Mouse (Mus musculus) midbrain, embryonic 12.5 days (tissue): ENCODE data around the gene Rnf6. TPM values are rescaled to one million over a fixed set of nuclear protein-coding genes. Genes with fewer than 3 reads are reported as not detected.

Experiments used
- ATAC-seq: fragments of 200-750 bp; cut with Nextera tagmentation; 2 replicates; pipeline ENCODE4 v1.8.0; 2017; ENCODE audit warnings: low read depth, moderate TSS enrichment, moderate library complexity; ENCODE audit not compliant: low FRiP score
- H3K27ac ChIP-seq: fragments of 300-500 bp; sonication (generic); replicated peaks from 2 replicates; pipeline ENCODE4 v1.5.1; 2016; ENCODE audit warnings: mild to moderate bottlenecking
- H3K27me3 ChIP-seq: fragments of 300-500 bp; sonication (generic); 2 replicates; pipeline ENCODE4 v1.6.1; 2016; ENCODE audit warnings: mild to moderate bottlenecking
- H3K36me3 ChIP-seq: fragments of 300-500 bp; sonication (generic); 2 replicates; pipeline ENCODE4 v1.6.1; 2016
- H3K4me1 ChIP-seq: fragments of 300-500 bp; sonication (generic); 2 replicates; pipeline ENCODE4 v1.6.1; 2016
- H3K4me2 ChIP-seq: fragments of 300-500 bp; sonication (generic); replicated peaks from 2 replicates; pipeline ENCODE4 v1.6.1; 2016; ENCODE audit warnings: mild to moderate bottlenecking, moderate library complexity
- H3K4me3 ChIP-seq: fragments of 300-500 bp; sonication (generic); 2 replicates; pipeline ENCODE4 v1.5.1; 2016; ENCODE audit warnings: mild to moderate bottlenecking
- H3K9ac ChIP-seq: fragments of 300-500 bp; sonication (generic); replicated peaks from 2 replicates; pipeline ENCODE4 v1.6.1; 2016; ENCODE audit warnings: mild to moderate bottlenecking, moderate library complexity
- H3K9me3 ChIP-seq: fragments of 300-500 bp; sonication (generic); 2 replicates; pipeline ENCODE4 v1.6.1; 2016; ENCODE audit warnings: mild to moderate bottlenecking
- WGBS: fragments of 180-500 bp; shearing (Covaris S2); methylation state at CpG from one replicate; pipeline ENCODE4 v1.1.7; 2016; 5-methylcytosine and 5-hydroxymethylcytosine counted together
- polyA plus RNA-seq: library from polyadenylated mRNA; unstranded; fragments of >200 nt; fragmentation: Nextera tagmentation; extraction: Ambion mirVana; gene quantifications from 2 replicates; pipeline ENCODE4 v1.2.1, GENCODE M21; 2016

The Rnf6 gene
- polyA plus RNA-seq, 1 experiment from 2014 or later, result 25.5 TPM

DNA sequence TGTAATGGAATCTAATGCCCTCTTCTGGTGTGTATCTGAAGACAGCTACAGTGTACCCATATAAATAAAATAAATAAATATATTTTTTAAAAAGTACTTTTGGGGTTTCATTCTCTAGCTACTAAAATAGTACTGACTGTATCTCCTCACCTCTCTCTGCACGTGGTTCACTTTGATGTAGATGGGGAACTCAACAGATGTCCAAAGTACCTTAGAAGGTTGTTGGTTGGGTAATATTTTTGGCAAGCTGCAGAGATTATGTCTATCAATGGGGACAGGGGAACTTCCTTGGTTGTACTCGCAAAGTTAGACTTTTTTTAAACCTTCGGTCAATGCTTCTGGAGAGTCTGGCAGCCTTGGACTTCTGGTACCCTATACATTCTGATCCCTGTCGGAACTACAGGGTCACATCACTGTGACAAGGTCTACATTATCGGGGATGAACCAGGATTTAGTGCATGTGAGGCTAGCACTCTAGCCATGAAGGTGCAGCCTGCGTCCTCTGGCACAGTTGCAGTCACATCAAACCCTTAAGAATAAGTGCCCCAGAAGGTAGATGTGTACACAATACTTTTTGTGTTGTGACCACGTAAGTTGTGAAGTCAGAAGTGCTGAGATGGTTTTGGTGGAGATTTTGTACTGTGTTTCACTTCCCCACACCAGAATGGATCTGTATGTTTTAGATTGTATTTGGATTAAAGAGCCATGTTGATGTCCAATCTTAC is 24.5 kb upstream of the Rnf6 start:
- no peak overlapping the region for H3K4me2 ChIP-seq
- ATAC-seq, result no peak
- no peak overlapping the region for H3K27ac ChIP-seq
- no peak overlapping the region for H3K4me3 ChIP-seq
- H3K9ac ChIP-seq, result no peak overlapping the region
- peaks cover 6% of the 10 kb centered on the region for H3K36me3 ChIP-seq
- H3K27me3 ChIP-seq, result no peaks in the 10 kb centered on the region
- 94% methylated on average over 7 of the region's 7 CpGs for WGBS
- no peaks in the 10 kb centered on the region for H3K4me1 ChIP-seq
- H3K9me3 ChIP-seq, result no peaks in the 10 kb centered on the region

DNA sequence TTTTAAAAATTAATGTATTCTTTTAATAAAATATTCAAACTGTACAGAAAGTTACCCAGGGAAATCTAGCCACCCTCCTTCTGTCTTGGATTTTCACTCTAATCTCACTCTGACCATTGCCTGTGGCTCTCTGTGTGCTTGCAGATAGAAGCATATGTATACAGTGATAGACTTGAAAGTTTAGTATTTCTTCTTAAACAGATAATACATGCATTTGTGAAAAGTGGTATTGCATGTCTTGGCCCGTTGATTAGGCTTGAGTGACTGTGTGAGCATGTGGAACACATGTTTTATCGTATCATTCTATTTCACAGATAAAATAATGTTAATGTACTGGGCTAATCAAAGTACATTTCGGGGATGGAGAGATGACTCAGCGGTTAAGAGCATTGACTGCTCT is 23.8 kb upstream of the Rnf6 start:
- Histone ChIP-seq H3K9ac (no peak overlapping the region), H3K4me3 (no peak overlapping the region), H3K36me3 (peaks cover 6% of the 10 kb centered on the region), H3K4me1 (no peaks in the 10 kb centered on the region), H3K27ac (no peak overlapping the region), H3K9me3 (no peaks in the 10 kb centered on the region), H3K27me3 (no peaks in the 10 kb centered on the region), H3K4me2 (no peak overlapping the region)
- 97% methylated on average over 4 of the region's 4 CpGs for WGBS
- no peak for ATAC-seq

DNA sequence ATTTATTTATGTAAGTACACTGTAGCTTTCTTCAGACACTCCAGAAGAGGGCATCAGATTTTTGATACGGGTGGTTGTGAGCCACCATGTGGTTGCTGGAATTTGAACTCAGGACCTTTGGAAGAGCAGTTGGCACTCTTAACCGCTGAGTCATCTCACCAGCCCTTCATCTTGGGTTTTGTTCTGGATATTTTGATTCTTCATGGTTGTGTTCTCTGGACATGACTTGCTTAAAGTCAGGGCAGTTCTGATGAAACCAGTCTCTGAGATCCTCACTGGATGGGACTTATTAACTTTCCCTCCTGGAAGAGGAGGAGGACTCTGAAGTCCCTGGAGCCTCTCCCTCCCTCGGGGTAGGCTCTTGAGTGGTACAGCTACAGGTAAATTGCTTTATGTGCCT is 19.8 kb upstream of the Rnf6 start:
- no peak for ATAC-seq
- WGBS, result 92% methylated on average over 3 of the region's 3 CpGs
- H3K9ac ChIP-seq, result no peak overlapping the region
- no peak overlapping the region for H3K4me3 ChIP-seq
- H3K36me3 ChIP-seq, result no peaks in the 10 kb centered on the region; the same call in 1 of the 2 replicates
- no peaks in the 10 kb centered on the region for H3K27me3 ChIP-seq
- H3K27ac ChIP-seq, result no peak overlapping the region
- no peaks in the 10 kb centered on the region for H3K9me3 ChIP-seq
- H3K4me2 ChIP-seq, result no peak overlapping the region
- peaks cover 2% of the 10 kb centered on the region; the same call in 1 of the 2 replicates for H3K4me1 ChIP-seq

DNA sequence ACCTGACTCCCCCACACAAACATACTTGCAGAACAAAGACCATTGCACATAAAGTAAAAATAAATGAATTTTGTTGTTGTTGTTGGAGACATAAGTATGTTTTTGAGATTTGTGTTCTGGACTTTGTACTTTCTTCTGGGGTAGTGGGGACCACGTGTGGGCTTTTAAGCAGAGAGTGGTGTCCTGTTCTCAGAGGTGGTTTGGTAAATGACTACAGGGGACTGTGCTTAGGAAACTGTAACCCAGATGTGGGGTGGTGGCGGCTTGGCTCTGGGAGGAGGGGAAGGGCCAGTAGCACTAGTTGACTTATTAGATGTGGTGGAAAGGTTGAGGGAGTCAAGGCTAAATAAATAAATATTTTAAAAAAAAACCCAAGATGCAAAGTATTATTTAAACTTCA is 19.4 kb upstream of the Rnf6 start:
- no peak for ATAC-seq
- 96% methylated on average over 2 of the region's 2 CpGs for WGBS
- peaks cover 6% of the 10 kb centered on the region; the same call in 1 of the 2 replicates for H3K4me1 ChIP-seq
- H3K4me3 ChIP-seq, result no peak overlapping the region
- no peaks in the 10 kb centered on the region for H3K9me3 ChIP-seq
- H3K36me3 ChIP-seq, result no peaks in the 10 kb centered on the region; the same call in 1 of the 2 replicates
- no peaks in the 10 kb centered on the region for H3K27me3 ChIP-seq
- no peak overlapping the region for H3K9ac ChIP-seq
- H3K4me2 ChIP-seq, result no peak overlapping the region
- no peak overlapping the region for H3K27ac ChIP-seq

DNA sequence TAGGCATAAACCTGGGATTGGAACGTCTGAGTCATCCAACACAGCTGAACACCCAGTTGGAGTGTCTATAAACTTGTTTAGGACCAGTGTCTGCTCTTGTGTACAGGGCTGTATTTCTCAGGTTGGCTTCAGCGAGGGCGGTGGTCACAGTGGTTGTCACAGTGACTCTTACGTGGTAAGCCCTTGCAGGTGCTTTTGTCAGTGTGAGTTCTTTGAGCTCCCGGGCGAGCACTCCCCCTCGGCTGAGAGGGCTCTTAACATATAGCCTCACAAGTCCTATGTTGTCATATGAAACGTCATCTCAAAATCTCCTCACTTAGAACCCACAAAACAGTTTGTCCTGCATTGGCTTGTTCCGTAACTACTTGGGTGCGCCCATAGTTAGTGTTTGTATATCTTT is 16.9 kb upstream of the Rnf6 start:
- H3K27me3 ChIP-seq, result no peaks in the 10 kb centered on the region

DNA sequence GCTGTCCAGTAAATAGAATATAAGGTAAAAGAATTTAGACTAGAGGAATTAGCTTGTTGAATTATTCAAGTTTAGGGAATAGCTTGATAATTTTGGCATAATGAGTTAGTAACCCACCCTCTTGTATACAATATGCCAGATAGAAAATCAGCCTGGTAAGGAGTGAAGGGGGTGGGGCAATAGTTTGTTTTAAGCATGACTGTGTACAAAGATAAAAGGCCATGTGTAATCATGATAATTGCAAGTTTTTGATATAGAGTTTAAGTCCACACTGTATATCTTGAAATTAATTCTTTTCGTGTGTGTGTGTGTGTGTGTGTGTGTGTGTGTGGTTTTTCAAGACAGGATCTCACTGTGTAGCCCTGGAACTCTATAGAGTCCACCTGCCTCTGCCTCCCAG is 13.0 kb upstream of the Rnf6 start:
- H3K4me2 ChIP-seq, result no peak overlapping the region
- 94% methylated on average over 1 of the region's 1 CpGs for WGBS
- H3K27ac ChIP-seq, result no peak overlapping the region
- no peak overlapping the region for H3K9ac ChIP-seq
- H3K4me3 ChIP-seq, result no peak overlapping the region
- H3K36me3 ChIP-seq, result no peaks in the 10 kb centered on the region
- no peak for ATAC-seq
- no peaks in the 10 kb centered on the region for H3K27me3 ChIP-seq
- H3K9me3 ChIP-seq, result no peaks in the 10 kb centered on the region
- peaks cover 22% of the 10 kb centered on the region for H3K4me1 ChIP-seq

More for the DNA sequence above, 16.9 kb upstream of the Rnf6 start:
- Histone ChIP-seq H3K4me3 (no peak overlapping the region), H3K4me2 (no peak overlapping the region), H3K36me3 (no peaks in the 10 kb centered on the region; the same call in 1 of the 2 replicates), H3K9ac (no peak overlapping the region), H3K4me1 (peaks cover 11% of the 10 kb centered on the region; the same call in 1 of the 2 replicates), H3K27ac (no peak overlapping the region), H3K9me3 (no peaks in the 10 kb centered on the region)
- ATAC-seq, result no peak
- WGBS, result 90% methylated on average over 10 of the region's 10 CpGs

DNA sequence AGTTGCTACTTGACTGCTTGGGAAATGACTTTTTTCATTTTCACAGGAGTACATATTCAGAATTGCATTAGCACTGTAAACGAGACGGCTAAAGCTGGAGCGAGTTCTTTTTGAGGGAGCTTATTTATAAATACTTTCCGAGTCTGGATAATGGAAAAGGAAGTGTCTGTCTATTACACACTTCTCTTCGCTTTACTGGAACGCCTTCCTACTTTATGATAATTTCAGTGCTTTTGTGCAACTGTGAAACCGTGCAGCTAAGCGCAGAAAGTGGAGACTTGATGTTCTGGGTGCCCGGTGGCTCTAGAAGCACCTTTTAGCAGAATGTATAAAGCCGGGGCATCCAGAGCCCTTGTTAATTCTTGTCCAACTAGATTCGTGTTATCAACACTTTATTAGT is 11.5 kb upstream of the Rnf6 start:
- Histone ChIP-seq H3K4me1 (peaks cover 22% of the 10 kb centered on the region), H3K27ac (no peak overlapping the region), H3K27me3 (no peaks in the 10 kb centered on the region), H3K9ac (peak overlapping the region; percentile 97; the same call in 1 of the 2 replicates), H3K36me3 (no peaks in the 10 kb centered on the region), H3K4me3 (peak overlapping the region; percentile 95), H3K9me3 (no peaks in the 10 kb centered on the region), H3K4me2 (peak overlapping the region; percentile 82)
- WGBS, result 72% methylated on average over 11 of the region's 11 CpGs
- ATAC-seq, result no peak

DNA sequence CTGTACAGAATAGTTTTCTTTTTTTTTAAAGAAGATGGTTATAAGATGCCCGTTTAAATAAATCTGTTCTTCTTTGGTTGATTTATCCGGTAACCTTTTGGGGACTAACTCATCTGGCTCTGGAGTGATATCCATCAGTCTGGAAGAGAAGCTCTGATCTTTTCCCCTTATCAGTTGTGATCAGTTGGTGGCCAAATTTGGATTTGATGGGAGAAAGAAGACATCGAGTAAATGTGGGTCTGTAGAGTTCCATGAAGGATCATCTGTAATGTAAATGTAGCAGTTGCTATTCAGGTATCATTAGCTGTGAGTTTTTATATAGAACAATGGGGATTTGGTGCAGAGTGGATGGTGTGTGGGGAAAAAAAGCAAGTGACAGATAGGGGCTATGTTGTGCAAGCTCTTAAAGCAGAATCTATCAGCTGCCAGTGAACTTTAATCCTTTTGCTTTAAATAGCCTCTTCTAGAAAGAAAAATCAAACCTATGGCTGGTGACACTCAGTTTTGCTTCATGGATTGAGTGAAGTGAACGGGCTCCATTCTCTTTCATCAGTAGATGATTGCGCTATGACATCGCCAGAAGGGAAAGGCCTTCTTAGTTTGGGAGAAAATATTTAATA is 10.8 kb upstream of the Rnf6 start:
- ATAC-seq, result no peak
- Histone ChIP-seq H3K36me3 (no peaks in the 10 kb centered on the region), H3K9me3 (no peaks in the 10 kb centered on the region), H3K4me2 (peak overlapping the region; percentile 82), H3K9ac (peak overlapping the region; percentile 97), H3K4me1 (peaks cover 21% of the 10 kb centered on the region), H3K4me3 (peak overlapping the region; percentile 95), H3K27ac (peak overlapping the region; percentile 97; the same call in 1 of the 2 replicates), H3K27me3 (no peaks in the 10 kb centered on the region)
- 41% methylated on average over 6 of the region's 6 CpGs for WGBS

DNA sequence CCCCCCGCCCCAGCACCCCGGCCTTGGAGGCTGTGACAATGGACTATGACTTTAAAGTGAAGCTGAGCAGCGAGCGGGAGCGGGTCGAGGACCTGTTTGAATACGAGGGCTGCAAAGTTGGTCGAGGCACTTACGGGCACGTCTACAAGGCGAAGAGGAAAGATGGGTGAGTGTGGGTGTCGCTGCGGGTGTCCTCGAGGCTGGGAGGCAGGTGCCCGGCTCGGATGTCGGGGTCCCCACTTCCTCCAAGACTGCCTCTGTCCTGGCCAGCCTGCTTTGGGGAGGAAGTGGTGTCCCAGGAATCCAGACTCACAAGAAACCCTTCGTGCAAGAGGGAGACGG is 10.3 kb upstream of the Rnf6 start:
- WGBS, result under 1% methylated on average over 19 of the region's 19 CpGs
- H3K27ac ChIP-seq, result peak overlapping the region; percentile 97
- H3K27me3 ChIP-seq, result no peaks in the 10 kb centered on the region
- peak overlapping the region; percentile 97 for H3K9ac ChIP-seq
- H3K4me3 ChIP-seq, result peak overlapping the region; percentile 95
- peak overlapping the region; percentile 82 for H3K4me2 ChIP-seq
- peaks cover 19% of the 10 kb centered on the region for H3K4me1 ChIP-seq
- no peaks in the 10 kb centered on the region for H3K36me3 ChIP-seq
- ATAC-seq, result 0 out of 2 replicates have a peak, but pooled peaks have one; percentile 10
- no peaks in the 10 kb centered on the region for H3K9me3 ChIP-seq

DNA sequence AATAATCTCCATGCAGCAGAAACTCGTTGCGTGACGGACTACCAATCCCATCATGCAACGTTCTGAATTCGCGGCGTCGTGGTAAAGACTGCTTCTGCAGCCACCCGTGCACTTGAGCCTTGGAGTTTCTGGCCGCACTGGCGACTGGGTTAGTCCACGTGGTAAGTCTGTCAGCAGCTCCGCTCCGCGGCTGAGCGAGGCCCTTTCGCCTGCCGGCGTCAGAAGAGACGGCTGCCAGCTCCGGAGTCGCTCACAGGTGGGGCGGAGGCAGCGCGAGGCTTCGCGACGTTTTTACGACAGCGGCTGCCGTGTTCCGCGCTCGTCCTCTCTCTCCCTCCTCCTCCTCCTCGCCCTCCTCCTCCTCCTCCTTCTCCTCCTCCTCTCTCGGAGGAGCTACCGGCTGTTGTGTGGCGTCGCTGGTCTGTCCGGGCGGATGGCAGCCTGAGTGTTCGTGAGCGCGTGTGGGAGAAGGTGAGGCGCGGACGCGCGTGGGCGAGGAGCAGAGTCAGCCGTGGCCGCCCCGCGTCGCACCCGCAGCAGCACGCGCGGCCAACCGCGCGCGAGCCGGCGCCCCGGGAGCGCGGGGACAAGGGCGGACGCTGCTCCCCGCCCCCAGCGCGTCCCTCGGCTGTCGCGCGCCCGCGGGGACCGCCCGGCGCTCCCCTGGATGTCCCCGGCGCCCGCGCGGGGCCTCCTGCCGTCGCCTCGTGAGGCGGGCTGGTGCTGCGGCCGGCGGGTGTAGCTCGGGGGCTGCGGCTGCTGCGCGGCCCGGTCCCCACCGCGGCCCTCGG is 9.7 kb upstream of the Rnf6 start, which contains the start of gene Cdk8:
Gene Cdk8 (plus strand): TSS at position 367 of the 791 bp plus-strand sequence.
- peak within 1 kb of the TSS; percentile 95 for H3K4me3 ChIP-seq

DNA sequence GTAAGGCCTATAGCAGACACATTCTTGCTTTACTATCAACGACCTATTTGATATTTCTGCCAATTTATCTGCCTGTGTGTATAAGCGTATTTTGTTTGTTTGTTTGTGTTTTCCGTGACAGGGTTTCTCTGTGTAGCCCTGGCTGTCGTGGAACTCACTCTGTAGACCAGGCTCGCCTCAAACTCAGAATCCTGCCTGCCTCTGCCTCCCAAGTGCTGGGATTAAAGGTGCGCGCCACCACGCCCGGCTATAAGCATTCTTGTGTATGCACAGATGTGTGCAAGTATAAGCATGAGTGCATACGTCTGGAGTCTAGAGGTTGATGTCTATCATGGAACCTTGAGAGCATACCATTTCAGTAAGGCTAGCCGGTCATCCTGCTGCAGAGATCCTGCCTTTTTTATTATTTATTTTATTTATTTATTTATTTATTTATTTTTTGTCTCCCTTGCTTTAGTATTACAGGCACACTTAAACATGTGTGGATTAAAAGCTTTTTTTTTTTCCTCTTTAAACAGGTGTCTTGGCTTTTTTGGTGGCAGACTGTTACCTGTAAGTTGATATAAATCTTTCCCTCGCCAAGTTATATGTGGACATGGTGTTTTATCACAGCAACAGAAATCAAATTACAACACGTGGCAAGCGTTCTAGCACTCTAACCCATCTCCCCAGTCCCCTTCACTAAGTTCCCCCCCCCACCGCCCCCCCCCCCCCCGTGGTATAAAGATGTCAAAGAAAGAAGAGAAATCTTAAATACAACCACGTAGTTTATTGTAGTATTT is 8.7 kb upstream of the Rnf6 start:
- peak; percentile 10; the same call in 1 of the 2 replicates for ATAC-seq
- Histone ChIP-seq H3K36me3 (no peaks in the 10 kb centered on the region), H3K4me3 (peak overlapping the region; percentile 95), H3K4me1 (peaks cover 15% of the 10 kb centered on the region), H3K9me3 (no peaks in the 10 kb centered on the region), H3K27ac (peak overlapping the region; percentile 97), H3K4me2 (peak overlapping the region; percentile 82), H3K27me3 (no peaks in the 10 kb centered on the region), H3K9ac (peak overlapping the region; percentile 97)
- WGBS, result 57% methylated on average over 17 of the region's 17 CpGs

More for the DNA sequence above, 9.7 kb upstream of the Rnf6 start, which contains the start of gene Cdk8:
- peak within 1 kb of the TSS; percentile 82 for H3K4me2 ChIP-seq
- peak; percentile 90 for ATAC-seq
- no peaks in the 10 kb centered on the region for H3K27me3 ChIP-seq
- H3K9me3 ChIP-seq, result no peaks in the 10 kb centered on the region
- H3K4me1 ChIP-seq, result peaks cover 18% of the 10 kb centered on the region
- H3K36me3 ChIP-seq, result no peaks in the 10 kb centered on the region
- H3K27ac ChIP-seq, result peak within 1 kb of the TSS; percentile 97
- WGBS, result under 1% methylated on average over 61 of the region's 102 CpGs
- H3K9ac ChIP-seq, result peak within 1 kb of the TSS; percentile 97
